Mouse (Mus musculus): ENCODE measurements at regions not wholly inside any gene's neighbourhood (a gene's known extent, or its start where the extent isn't known, plus 50 kb on each side); places are given as distances from the start of the nearest gene placed in this dataset.

- Histone ChIP-seq H3K9ac (no peak overlapping the region), H3K36me3 (no peaks in the 10 kb centered on the region), H3K27ac (no peak overlapping the region), H3K27me3 (no peaks in the 10 kb centered on the region), H3K4me3 (no peak overlapping the region), H3K4me1 (replicated peaks) (no peaks in the 10 kb centered on the region), H3K9me3 (replicated peaks) (no peaks in the 10 kb centered on the region), H3K4me2 (no peak overlapping the region)
- 48% methylated on average over 2 of the region's 2 CpGs for WGBS
- no peak for ATAC-seq (replicated peaks; ENCODE audit: insufficient number of reproducible peaks, insufficient read depth, low FRiP score, low read depth)
These were observed 1175.9 kb downstream of the Diaph3 start for GRCm38 (mm10) chr14:85965139-85965538.

DNA sequence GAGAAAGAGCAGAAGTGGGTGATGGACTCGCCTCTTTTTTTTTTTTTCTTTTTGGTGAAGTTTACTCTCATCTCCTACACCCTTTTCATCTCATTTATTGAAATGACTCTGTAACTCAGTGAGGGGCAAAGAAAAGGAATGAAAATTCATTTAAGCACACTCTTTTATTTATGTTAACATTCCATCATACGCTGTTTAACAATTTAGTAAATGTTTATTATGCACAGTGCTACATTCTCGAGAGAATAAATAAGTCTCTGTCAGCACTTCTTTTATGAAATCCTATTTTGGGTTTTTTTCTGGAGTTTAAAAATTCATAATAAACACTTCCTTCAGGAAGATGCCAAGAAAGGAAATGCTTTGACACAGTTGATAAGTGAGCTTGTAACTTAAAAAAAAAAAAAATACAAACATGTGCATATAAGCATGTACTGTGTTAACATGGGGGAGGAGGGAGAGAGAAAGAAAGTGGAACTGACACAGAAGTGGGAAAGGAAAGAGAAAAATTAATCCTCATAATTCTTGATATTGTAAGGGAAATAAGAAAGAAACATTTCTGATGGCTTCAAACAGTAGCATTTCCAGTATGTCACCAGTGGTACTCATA, 1195.2 kb downstream of the Diaph3 start:
- no peak for ATAC-seq (replicated peaks; ENCODE audit: insufficient number of reproducible peaks, insufficient read depth, low FRiP score, low read depth)
- H3K36me3 ChIP-seq, result no peaks in the 10 kb centered on the region
- no peaks in the 10 kb centered on the region for H3K27me3 ChIP-seq
- H3K4me3 ChIP-seq, result no peak overlapping the region
- H3K4me2 ChIP-seq, result no peak overlapping the region
- H3K9ac ChIP-seq, result no peak overlapping the region
- WGBS, result 75% methylated on average over 3 of the region's 3 CpGs
- no peak overlapping the region for H3K27ac ChIP-seq
- H3K9me3 ChIP-seq (replicated peaks), result no peaks in the 10 kb centered on the region
- no peaks in the 10 kb centered on the region for H3K4me1 ChIP-seq (replicated peaks)

- Histone ChIP-seq H3K27me3 (no peaks in the 10 kb centered on the region), H3K4me3 (no peak overlapping the region), H3K4me1 (replicated peaks) (no peaks in the 10 kb centered on the region), H3K27ac (no peak overlapping the region), H3K9me3 (replicated peaks) (no peaks in the 10 kb centered on the region), H3K9ac (no peak overlapping the region), H3K36me3 (no peaks in the 10 kb centered on the region), H3K4me2 (no peak overlapping the region)
- 45% methylated on average over 4 of the region's 4 CpGs for WGBS
- ATAC-seq (replicated peaks; ENCODE audit: insufficient number of reproducible peaks, insufficient read depth, low FRiP score, low read depth), result no peak
These were observed 1198.2 kb downstream of the Diaph3 start for GRCm38 (mm10) chr14:85942792-85943191.

DNA sequence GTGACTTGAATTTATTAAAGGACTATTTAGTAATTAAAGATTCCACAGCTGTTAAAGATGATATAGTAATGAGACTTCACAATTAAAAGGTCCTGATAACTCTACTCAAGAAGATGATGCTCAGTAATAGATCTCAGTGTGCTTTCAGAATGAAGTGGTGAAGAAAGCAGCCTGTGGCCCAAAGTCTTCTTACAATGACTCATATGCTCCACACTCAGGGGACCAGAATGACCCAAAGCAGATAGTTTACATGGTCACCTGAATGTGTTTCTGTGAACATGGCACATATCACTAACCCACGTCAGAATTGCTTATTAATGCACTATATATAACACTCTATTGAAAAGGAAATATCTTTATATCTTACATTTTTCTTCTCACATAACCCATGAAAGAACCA, 1200.5 kb downstream of the Diaph3 start:
- WGBS, result 58% methylated on average over 1 of the region's 1 CpGs
- no peak overlapping the region for H3K9ac ChIP-seq
- no peaks in the 10 kb centered on the region for H3K9me3 ChIP-seq (replicated peaks)
- H3K36me3 ChIP-seq, result no peaks in the 10 kb centered on the region
- H3K4me2 ChIP-seq, result no peak overlapping the region
- H3K27ac ChIP-seq, result no peak overlapping the region
- no peaks in the 10 kb centered on the region for H3K4me1 ChIP-seq (replicated peaks)
- no peak overlapping the region for H3K4me3 ChIP-seq
- ATAC-seq (replicated peaks; ENCODE audit: insufficient number of reproducible peaks, insufficient read depth, low FRiP score, low read depth), result no peak
- H3K27me3 ChIP-seq, result no peaks in the 10 kb centered on the region

DNA sequence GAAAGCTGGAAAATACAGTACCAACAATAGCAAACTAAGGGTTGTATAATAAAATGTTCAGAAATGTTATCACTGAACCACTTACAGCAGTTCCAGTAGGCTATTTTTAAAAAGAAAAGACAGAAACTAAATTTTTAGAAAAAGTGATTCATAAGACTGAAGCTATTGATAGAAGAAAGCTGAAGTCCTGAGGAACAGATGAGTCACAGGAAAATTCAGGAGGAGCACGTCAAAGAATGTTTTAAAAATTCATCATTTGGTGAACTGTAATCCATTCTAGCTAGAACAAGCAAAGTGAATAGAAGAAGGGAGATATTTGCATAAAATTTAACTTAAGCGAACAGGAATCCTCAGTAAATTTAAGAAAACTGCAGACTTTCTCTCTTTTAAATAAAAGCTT, 1205.9 kb downstream of the Diaph3 start:
- no peaks in the 10 kb centered on the region for H3K27me3 ChIP-seq
- H3K4me3 ChIP-seq, result no peak overlapping the region
- H3K27ac ChIP-seq, result no peak overlapping the region
- H3K9me3 ChIP-seq (replicated peaks), result no peaks in the 10 kb centered on the region
- no peak overlapping the region for H3K4me2 ChIP-seq
- H3K36me3 ChIP-seq, result no peaks in the 10 kb centered on the region
- no peak for ATAC-seq (replicated peaks; ENCODE audit: insufficient number of reproducible peaks, insufficient read depth, low FRiP score, low read depth)
- 75% methylated on average over 2 of the region's 2 CpGs for WGBS
- H3K9ac ChIP-seq, result no peak overlapping the region
- H3K4me1 ChIP-seq (replicated peaks), result peaks cover 11% of the 10 kb centered on the region

DNA sequence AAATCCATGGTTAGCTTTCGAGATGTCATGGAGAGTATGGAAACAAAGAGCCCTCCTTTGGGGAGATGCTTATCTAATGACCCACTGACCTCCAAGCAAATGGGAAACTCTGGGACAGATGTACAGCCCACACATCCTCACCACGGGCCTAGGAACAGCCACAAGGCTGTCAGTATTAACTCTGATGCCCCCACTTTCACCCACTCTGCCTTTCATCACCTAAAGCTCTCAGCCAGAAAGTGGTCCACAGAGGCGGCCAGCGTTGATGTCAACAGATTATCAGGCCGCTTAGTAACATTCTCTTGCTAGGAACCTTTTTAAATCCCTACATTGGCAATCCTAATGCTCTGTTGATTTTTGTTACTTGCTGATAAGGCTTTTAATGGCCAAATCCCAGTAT, 1210.6 kb downstream of the Diaph3 start:
- Histone ChIP-seq H3K36me3 (no peaks in the 10 kb centered on the region), H3K9me3 (replicated peaks) (no peaks in the 10 kb centered on the region), H3K4me1 (replicated peaks) (peaks cover 11% of the 10 kb centered on the region), H3K27me3 (no peaks in the 10 kb centered on the region), H3K4me2 (peak overlapping the region; percentile 11; the same call in 1 of the 2 replicates), H3K27ac (0 out of 2 replicates have a peak overlapping the region, but pooled peaks have one; percentile 4), H3K9ac (no peak overlapping the region), H3K4me3 (no peak overlapping the region)
- peak; percentile 47; the same call in 1 of the 2 replicates for ATAC-seq (replicated peaks; ENCODE audit: insufficient number of reproducible peaks, insufficient read depth, low FRiP score, low read depth)
- WGBS, result 13% methylated on average over 5 of the region's 5 CpGs

- H3K9me3 ChIP-seq (replicated peaks), result no peaks in the 10 kb centered on the region
- no peaks in the 10 kb centered on the region for H3K36me3 ChIP-seq
- H3K4me1 ChIP-seq (replicated peaks), result no peaks in the 10 kb centered on the region
- ATAC-seq (replicated peaks; ENCODE audit: insufficient number of reproducible peaks, insufficient read depth, low FRiP score, low read depth), result no peak
- no peak overlapping the region for H3K27ac ChIP-seq
- no peak overlapping the region for H3K9ac ChIP-seq
- WGBS, result 90% methylated on average over 4 of the region's 4 CpGs
- H3K4me2 ChIP-seq, result no peak overlapping the region
- H3K4me3 ChIP-seq, result no peak overlapping the region
- no peaks in the 10 kb centered on the region for H3K27me3 ChIP-seq
These were observed 1222.1 kb downstream of the Diaph3 start for GRCm38 (mm10) chr14:85918894-85919293.

- ATAC-seq (replicated peaks; ENCODE audit: insufficient number of reproducible peaks, insufficient read depth, low FRiP score, low read depth), result no peak
- H3K4me1 ChIP-seq (replicated peaks), result no peaks in the 10 kb centered on the region
- WGBS, result 82% methylated on average over 2 of the region's 2 CpGs
These were observed 1225.3 kb downstream of the Diaph3 start for GRCm38 (mm10) chr14:85915761-85916160.

GRCm38 (mm10) chr14:85897890-85898289, 1243.1 kb downstream of the Diaph3 start:
- H3K36me3 ChIP-seq, result no peaks in the 10 kb centered on the region
- H3K27me3 ChIP-seq, result no peaks in the 10 kb centered on the region
- no peak overlapping the region for H3K27ac ChIP-seq
- no peaks in the 10 kb centered on the region for H3K9me3 ChIP-seq (replicated peaks)
- ATAC-seq (replicated peaks; ENCODE audit: insufficient number of reproducible peaks, insufficient read depth, low FRiP score, low read depth), result no peak
- no peak overlapping the region for H3K4me2 ChIP-seq
- WGBS, result 80% methylated on average over 1 of the region's 1 CpGs
- no peak overlapping the region for H3K4me3 ChIP-seq
- no peak overlapping the region for H3K9ac ChIP-seq
- H3K4me1 ChIP-seq (replicated peaks), result no peaks in the 10 kb centered on the region

More at GRCm38 (mm10) chr14:85915761-85916160, 1225.3 kb downstream of the Diaph3 start:
- no peaks in the 10 kb centered on the region for H3K36me3 ChIP-seq
- no peaks in the 10 kb centered on the region for H3K27me3 ChIP-seq
- H3K27ac ChIP-seq, result no peak overlapping the region
- no peak overlapping the region for H3K4me3 ChIP-seq
- H3K9ac ChIP-seq, result no peak overlapping the region
- no peaks in the 10 kb centered on the region for H3K9me3 ChIP-seq (replicated peaks)
- H3K4me2 ChIP-seq, result no peak overlapping the region

DNA sequence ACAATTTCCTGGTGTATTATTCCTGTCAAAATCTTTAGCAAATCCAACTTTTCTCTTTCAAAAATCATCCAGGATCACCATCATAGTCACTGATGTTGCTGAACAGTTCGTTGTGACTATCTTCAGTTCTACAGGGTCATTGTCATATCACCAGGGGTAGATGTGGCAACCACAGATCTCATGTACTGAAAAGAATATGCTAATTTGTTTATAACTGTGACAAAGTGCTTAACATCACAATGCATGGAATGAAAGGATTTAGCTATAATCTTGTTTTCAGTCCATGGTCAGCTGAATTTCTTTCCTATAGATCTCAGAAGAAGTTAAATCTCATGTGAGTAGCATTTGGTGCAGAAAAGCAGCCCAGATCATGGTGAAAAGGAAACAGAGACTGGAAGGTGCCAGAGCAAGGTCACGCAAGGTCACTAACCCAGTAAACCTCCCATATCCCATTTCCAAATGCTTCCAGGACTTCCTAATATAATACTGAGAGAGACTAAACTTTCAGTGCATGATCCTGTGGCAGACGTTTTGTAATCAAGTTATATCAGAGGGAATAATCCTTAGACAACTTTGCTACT, 1279.6 kb downstream of the Diaph3 start:
- Histone ChIP-seq H3K27ac (no peak overlapping the region), H3K9me3 (replicated peaks) (no peaks in the 10 kb centered on the region), H3K36me3 (no peaks in the 10 kb centered on the region), H3K9ac (no peak overlapping the region), H3K27me3 (no peaks in the 10 kb centered on the region), H3K4me3 (no peak overlapping the region), H3K4me2 (no peak overlapping the region), H3K4me1 (replicated peaks) (no peaks in the 10 kb centered on the region)
- WGBS, result 65% methylated on average over 3 of the region's 3 CpGs
- ATAC-seq (replicated peaks; ENCODE audit: insufficient number of reproducible peaks, insufficient read depth, low FRiP score, low read depth), result no peak

DNA sequence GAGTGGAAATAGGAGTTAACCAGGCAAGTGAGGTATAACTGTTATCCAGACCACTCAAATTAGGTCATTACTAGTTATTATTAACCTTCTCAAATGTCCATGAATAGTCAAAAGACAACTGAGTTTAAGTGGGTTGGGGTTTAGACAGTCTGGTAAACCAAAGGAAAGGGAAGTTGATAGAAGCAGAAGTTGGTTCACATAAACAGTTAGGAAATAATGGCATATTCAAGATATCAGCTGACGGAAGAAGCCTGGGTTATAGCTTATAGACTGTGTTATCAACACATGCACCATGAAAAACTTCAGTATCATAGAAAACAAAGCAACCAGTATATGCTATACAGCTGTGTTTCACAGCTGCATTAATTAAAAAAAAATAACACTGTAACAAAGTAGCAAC, 1291.5 kb downstream of the Diaph3 start:
- ATAC-seq (replicated peaks; ENCODE audit: insufficient number of reproducible peaks, insufficient read depth, low FRiP score, low read depth), result no peak
- no peaks in the 10 kb centered on the region for H3K27me3 ChIP-seq
- no peaks in the 10 kb centered on the region for H3K4me1 ChIP-seq (replicated peaks)
- no peak overlapping the region for H3K9ac ChIP-seq
- no peak overlapping the region for H3K4me2 ChIP-seq
- H3K4me3 ChIP-seq, result no peak overlapping the region
- H3K36me3 ChIP-seq, result no peaks in the 10 kb centered on the region
- 82% methylated on average over 1 of the region's 1 CpGs for WGBS
- no peaks in the 10 kb centered on the region for H3K9me3 ChIP-seq (replicated peaks)
- H3K27ac ChIP-seq, result no peak overlapping the region

DNA sequence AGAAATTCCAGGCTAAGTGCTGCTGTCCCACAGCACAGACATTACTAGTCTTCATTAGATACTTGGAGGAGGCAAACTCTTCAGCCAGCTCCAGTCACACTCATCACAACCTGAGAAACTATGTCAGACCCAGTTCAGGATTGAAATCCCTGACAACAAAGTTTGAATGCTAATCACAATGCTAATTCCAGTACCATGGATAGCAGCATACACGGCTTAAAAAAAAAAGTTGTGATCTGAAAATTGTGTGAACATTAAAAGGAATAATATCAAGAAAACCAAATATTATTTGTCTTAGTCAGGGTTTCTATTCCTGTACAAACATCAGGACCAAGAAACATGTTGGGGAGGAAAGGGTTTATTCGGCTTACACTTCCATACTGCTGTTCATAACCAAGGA, 1305.5 kb downstream of the Diaph3 start:
- Histone ChIP-seq H3K4me2 (no peak overlapping the region), H3K27ac (no peak overlapping the region)
- no peak for ATAC-seq (replicated peaks; ENCODE audit: insufficient number of reproducible peaks, insufficient read depth, low FRiP score, low read depth)

More for the DNA sequence above, 1305.5 kb downstream of the Diaph3 start:
- no peaks in the 10 kb centered on the region for H3K36me3 ChIP-seq
- H3K9me3 ChIP-seq (replicated peaks), result no peaks in the 10 kb centered on the region
- H3K4me3 ChIP-seq, result no peak overlapping the region
- no peak overlapping the region for H3K9ac ChIP-seq
- no peaks in the 10 kb centered on the region for H3K4me1 ChIP-seq (replicated peaks)
- WGBS, result 75% methylated on average over 2 of the region's 2 CpGs
- no peaks in the 10 kb centered on the region for H3K27me3 ChIP-seq
